Mouse (Mus musculus) ZHBTc4 (cell line): ENCODE results near the gene Dut.

Experiments used
- DNase-seq: peaks from one replicate; pipeline ENCODE4 v3.0.0-alpha.2; 2011; ENCODE audit warnings: low read depth, low spot score

Dut gene

GRCm38 (mm10) chr2:125303764-125304384 is 56.9 kb downstream of the Dut start:
- peak; percentile 16 for DNase-seq

GRCm38 (mm10) chr2:125304746-125305145 is 57.8 kb downstream of the Dut start:
- no peak for DNase-seq

GRCm38 (mm10) chr2:125305671-125306070 is 58.7 kb downstream of the Dut start:
- DNase-seq: no peak
